Comparison of ENCODE assay signal across 13 mouse cellular contexts in genomic region chr12:54311896-54312521, GRCm38 (mm10).
DNase-seq lines count a peak whose midpoint lies in the region; ATAC-seq and TF ChIP-seq lines count a peak whose summit lies in the region.
"Had no signal": no experiment of that assay in that cellular context is flagged by ENCODE, and none has a peak within 500 bp of the region (broad histone marks: within the 10 kb centered on the region; RNA-seq: fewer than 3 reads in every experiment).

No protein-coding gene starts in this region.

- intact Hi-C loops in left cerebral cortex, postnatal 36 days (cut with DNase I) = no loop called here

- no peaks in the 10 kb centered on the region for H3K9me3 ChIP-seq in hindbrain, embryonic 10.5 days
- no peaks in the 10 kb centered on the region for H3K9me3 ChIP-seq in hindbrain, embryonic 11.5 days (ENCODE audit: control insufficient read depth, low read length)
- no peaks in the 10 kb centered on the region for H3K9me3 ChIP-seq in intestine, postnatal 0 days (ENCODE audit: control insufficient read depth)
- H3K9me3 ChIP-seq: embryonic facial prominence, embryonic 13.5 days had no signal

- peaks cover 64% of the 10 kb centered on the region for H3K27me3 ChIP-seq in hindbrain, embryonic 10.5 days (ENCODE audit: insufficient read depth, poor library complexity, severe bottlenecking)
- H3K27me3 ChIP-seq in hindbrain, embryonic 11.5 days (ENCODE audit: control insufficient read depth, insufficient read depth, low read length) = peaks cover 4% of the 10 kb centered on the region
- H3K27me3 ChIP-seq in intestine, postnatal 0 days (replicated peaks; ENCODE audit: control insufficient read depth, insufficient read depth, low read length) = no peaks in the 10 kb centered on the region

- H3K9ac ChIP-seq in hindbrain, embryonic 11.5 days (ENCODE audit: low read depth, low read length) = no peak overlapping the region
- no peak overlapping the region for H3K9ac ChIP-seq in intestine, postnatal 0 days (ENCODE audit: low read depth, low read length)
- H3K9ac ChIP-seq: liver, embryonic 14.5 days had no signal

- no peaks in the 10 kb centered on the region for H3K36me3 ChIP-seq in hindbrain, embryonic 10.5 days
- no peaks in the 10 kb centered on the region for H3K36me3 ChIP-seq in hindbrain, embryonic 11.5 days (ENCODE audit: control insufficient read depth, insufficient read depth, low read length)
- no peaks in the 10 kb centered on the region for H3K36me3 ChIP-seq in intestine, postnatal 0 days (ENCODE audit: control insufficient read depth, insufficient read depth)
- H3K36me3 ChIP-seq: embryonic facial prominence, embryonic 13.5 days had no signal

- 25% methylated on average over 4 of the region's 4 CpGs for WGBS in hindbrain, embryonic 10.5 days
- WGBS in hindbrain, embryonic 11.5 days = 31% methylated on average over 4 of the region's 4 CpGs
- WGBS in intestine, postnatal 0 days = 65% methylated on average over 4 of the region's 4 CpGs

- TF ChIP-seq CTCF in intestine, postnatal 0 days (IDR thresholded peaks at IDR 0.05; ENCODE audit: low read depth) = no peak

- no peak overlapping the region for H3K4me3 ChIP-seq in hindbrain, embryonic 10.5 days
- no peak overlapping the region for H3K4me3 ChIP-seq in hindbrain, embryonic 11.5 days (ENCODE audit: low read depth, low read length)
- no peak overlapping the region for H3K4me3 ChIP-seq in intestine, postnatal 0 days (ENCODE audit: low read depth, low read length)

- peaks cover 31% of the 10 kb centered on the region for H3K4me1 ChIP-seq in hindbrain, embryonic 10.5 days (replicated peaks)
- H3K4me1 ChIP-seq in hindbrain, embryonic 11.5 days (replicated peaks; ENCODE audit: control insufficient read depth, insufficient read depth, low read length) = peaks cover 7% of the 10 kb centered on the region; the same call in 1 of the 2 replicates
- H3K4me1 ChIP-seq in intestine, postnatal 0 days (replicated peaks; ENCODE audit: control insufficient read depth, insufficient read depth, low read length) = no peaks in the 10 kb centered on the region

- ATAC-seq in hindbrain, embryonic 11.5 days (ENCODE audit: low FRiP score) = no peak
- ATAC-seq in intestine, postnatal 0 days = no peak

- no peak overlapping the region for H3K4me2 ChIP-seq in hindbrain, embryonic 11.5 days (replicated peaks; ENCODE audit: low read depth, low read length)
- H3K4me2 ChIP-seq in intestine, postnatal 0 days (replicated peaks; ENCODE audit: low read depth) = no peak overlapping the region

- no peak for DNase-seq in hindbrain, embryonic 10.5 days (ENCODE audit: low spot score)
- no peak for DNase-seq in hindbrain, embryonic 11.5 days (ENCODE audit: low spot score)
- DNase-seq in 416B (ENCODE audit: low read depth) (peak; percentile 17), A20 (ENCODE audit: low read depth, low spot score) (peak; percentile 76)
- DNase-seq in urinary bladder, adult 2 months (ENCODE audit: low spot score) = no peak
- DNase-seq in lung, postnatal 10 days = no peak
- no peak for DNase-seq in left cerebral cortex, postnatal 36 days (ENCODE audit: low spot score in 2 of 2)
- DNase-seq: adrenal gland, postnatal 25 days; cerebellum, postnatal 10 days had no signal

- peak overlapping the region; percentile 1; the same call in 1 of the 2 replicates for H3K27ac ChIP-seq in hindbrain, embryonic 10.5 days
- H3K27ac ChIP-seq in hindbrain, embryonic 11.5 days (ENCODE audit: low read depth, low read length) = no peak overlapping the region
- peak overlapping the region; percentile 97 for H3K27ac ChIP-seq in intestine, postnatal 0 days (ENCODE audit: low read depth, low read length)
- H3K27ac ChIP-seq: embryonic facial prominence, embryonic 13.5 days; hindbrain, postnatal 0 days; liver, embryonic 14.5 days had no signal

Comparison
In these comparisons a context has a peak if more than half of its experiments do, and no peak if none do; other contexts are left out.
1. DNase-seq: peak in 416B (single experiment) and A20 (single experiment); none in hindbrain, embryonic 10.5 days (single experiment), hindbrain, embryonic 11.5 days (single experiment), urinary bladder, adult 2 months (single experiment), lung, postnatal 10 days (single experiment) and left cerebral cortex, postnatal 36 days (0 of 2).